Mouse (Mus musculus): Measurements from ENCODE around the gene Ift88. TPM values are rescaled to one million over a fixed set of nuclear protein-coding genes. Genes with fewer than 3 reads are reported as not detected.
A peak's percentile ranks its signal among the peaks of the same experiment; 100 is the strongest.

Ift88 gene
- polyA plus RNA-seq, 1 experiment = not detected

GRCm38 (mm10) chr14:57534346-57534745 lies 110.5 kb downstream of the Ift88 start:
- TF ChIP-seq GATA1 (IDR thresholded peaks at IDR 0.05; ENCODE audit: low read length) (no peak), TAL1 (IDR thresholded peaks at IDR 0.05; ENCODE audit: low read length) (no peak)

GRCm38 (mm10) chr14:57534961-57535360 lies 111.1 kb downstream of the Ift88 start:
- TF ChIP-seq TAL1 (IDR thresholded peaks at IDR 0.05; ENCODE audit: low read length) (no peak), GATA1 (IDR thresholded peaks at IDR 0.05; ENCODE audit: low read length) (no peak)
- no peaks in the 10 kb centered on the region for H3K9me3 ChIP-seq (ENCODE audit: control insufficient read depth, low read length)
- H3K36me3 ChIP-seq (ENCODE audit: control insufficient read depth) = no peaks in the 10 kb centered on the region
- no peak overlapping the region for H3K4me3 ChIP-seq (replicated peaks)
- H3K27me3 ChIP-seq (ENCODE audit: control insufficient read depth) = peaks cover 25% of the 10 kb centered on the region
- H3K4me1 ChIP-seq (ENCODE audit: control insufficient read depth) = no peaks in the 10 kb centered on the region

More at GRCm38 (mm10) chr14:57534346-57534745, 110.5 kb downstream of the Ift88 start:
- Histone ChIP-seq H3K27me3 (ENCODE audit: control insufficient read depth) (peaks cover 29% of the 10 kb centered on the region), H3K4me1 (ENCODE audit: control insufficient read depth) (no peaks in the 10 kb centered on the region), H3K9me3 (ENCODE audit: control insufficient read depth, low read length) (no peaks in the 10 kb centered on the region), H3K36me3 (ENCODE audit: control insufficient read depth) (no peaks in the 10 kb centered on the region), H3K4me3 (replicated peaks) (no peak overlapping the region)

GRCm38 (mm10) chr14:57535646-57536045 lies 111.8 kb downstream of the Ift88 start:
- Histone ChIP-seq H3K4me3 (replicated peaks) (no peak overlapping the region), H3K4me1 (ENCODE audit: control insufficient read depth) (no peaks in the 10 kb centered on the region), H3K27me3 (ENCODE audit: control insufficient read depth) (peaks cover 25% of the 10 kb centered on the region)

GRCm38 (mm10) chr14:57536820-57537219 lies 113.0 kb downstream of the Ift88 start:
- Histone ChIP-seq H3K9me3 (ENCODE audit: control insufficient read depth, low read length) (no peaks in the 10 kb centered on the region), H3K4me1 (ENCODE audit: control insufficient read depth) (no peaks in the 10 kb centered on the region), H3K4me3 (replicated peaks) (no peak overlapping the region), H3K36me3 (ENCODE audit: control insufficient read depth) (no peaks in the 10 kb centered on the region), H3K27me3 (ENCODE audit: control insufficient read depth) (peaks cover 26% of the 10 kb centered on the region)
- TF ChIP-seq GATA1 (IDR thresholded peaks at IDR 0.05; ENCODE audit: low read length) (no peak), TAL1 (IDR thresholded peaks at IDR 0.05; ENCODE audit: low read length) (no peak)

More at GRCm38 (mm10) chr14:57535646-57536045, 111.8 kb downstream of the Ift88 start:
- no peak for TF ChIP-seq TAL1 (IDR thresholded peaks at IDR 0.05; ENCODE audit: low read length)
- TF ChIP-seq GATA1 (IDR thresholded peaks at IDR 0.05; ENCODE audit: low read length) = no peak
- H3K36me3 ChIP-seq (ENCODE audit: control insufficient read depth) = no peaks in the 10 kb centered on the region
- no peaks in the 10 kb centered on the region for H3K9me3 ChIP-seq (ENCODE audit: control insufficient read depth, low read length)

GRCm38 (mm10) chr14:57537261-57538015 lies 113.6 kb downstream of the Ift88 start:
- Histone ChIP-seq H3K9me3 (ENCODE audit: control insufficient read depth, low read length) (no peaks in the 10 kb centered on the region), H3K4me3 (replicated peaks) (no peak overlapping the region), H3K36me3 (ENCODE audit: control insufficient read depth) (no peaks in the 10 kb centered on the region), H3K27me3 (ENCODE audit: control insufficient read depth) (peaks cover 32% of the 10 kb centered on the region), H3K4me1 (ENCODE audit: control insufficient read depth) (no peaks in the 10 kb centered on the region)
- TF ChIP-seq GATA1 (IDR thresholded peaks at IDR 0.05; ENCODE audit: low read length) (no peak), TAL1 (IDR thresholded peaks at IDR 0.05; ENCODE audit: low read length) (no peak)

- TF ChIP-seq TAL1 (IDR thresholded peaks at IDR 0.05; ENCODE audit: low read length) = no peak
- no peak for TF ChIP-seq GATA1 (IDR thresholded peaks at IDR 0.05; ENCODE audit: low read length)
- no peaks in the 10 kb centered on the region for H3K9me3 ChIP-seq (ENCODE audit: control insufficient read depth, low read length)
- H3K4me3 ChIP-seq (replicated peaks) = no peak overlapping the region
- H3K27me3 ChIP-seq (ENCODE audit: control insufficient read depth) = peaks cover 20% of the 10 kb centered on the region
- H3K4me1 ChIP-seq (ENCODE audit: control insufficient read depth) = peaks cover 3% of the 10 kb centered on the region
- no peaks in the 10 kb centered on the region for H3K36me3 ChIP-seq (ENCODE audit: control insufficient read depth)
These were observed 116.8 kb downstream of the Ift88 start for GRCm38 (mm10) chr14:57540683-57541082.

- peaks cover 18% of the 10 kb centered on the region for H3K27me3 ChIP-seq (ENCODE audit: control insufficient read depth)
- TF ChIP-seq TAL1 (IDR thresholded peaks at IDR 0.05; ENCODE audit: low read length) = no peak
- no peak for TF ChIP-seq GATA1 (IDR thresholded peaks at IDR 0.05; ENCODE audit: low read length)
- no peaks in the 10 kb centered on the region for H3K9me3 ChIP-seq (ENCODE audit: control insufficient read depth, low read length)
- H3K36me3 ChIP-seq (ENCODE audit: control insufficient read depth) = no peaks in the 10 kb centered on the region
- H3K4me1 ChIP-seq (ENCODE audit: control insufficient read depth) = peaks cover 11% of the 10 kb centered on the region
- H3K4me3 ChIP-seq (replicated peaks) = peak overlapping the region; percentile 17
These were observed 118.4 kb downstream of the Ift88 start for GRCm38 (mm10) chr14:57542231-57542630.

- no peaks in the 10 kb centered on the region for H3K9me3 ChIP-seq (ENCODE audit: control insufficient read depth, low read length)
- peaks cover 11% of the 10 kb centered on the region for H3K4me1 ChIP-seq (ENCODE audit: control insufficient read depth)
- H3K27me3 ChIP-seq (ENCODE audit: control insufficient read depth) = peaks cover 12% of the 10 kb centered on the region
- TF ChIP-seq GATA1 (IDR thresholded peaks at IDR 0.05; ENCODE audit: low read length) = no peak
- TF ChIP-seq TAL1 (IDR thresholded peaks at IDR 0.05; ENCODE audit: low read length) = no peak
- H3K4me3 ChIP-seq (replicated peaks) = no peak overlapping the region
- H3K36me3 ChIP-seq (ENCODE audit: control insufficient read depth) = no peaks in the 10 kb centered on the region; the same call in 1 of the 2 replicates
These were observed 119.7 kb downstream of the Ift88 start for GRCm38 (mm10) chr14:57543420-57544039.

GRCm38 (mm10) chr14:57545526-57545925 lies 121.7 kb downstream of the Ift88 start:
- Histone ChIP-seq H3K4me3 (replicated peaks) (no peak overlapping the region), H3K27me3 (ENCODE audit: control insufficient read depth) (peaks cover 8% of the 10 kb centered on the region), H3K9me3 (ENCODE audit: control insufficient read depth, low read length) (no peaks in the 10 kb centered on the region), H3K4me1 (ENCODE audit: control insufficient read depth) (peaks cover 11% of the 10 kb centered on the region), H3K36me3 (ENCODE audit: control insufficient read depth) (peaks cover 12% of the 10 kb centered on the region)
- no peak for TF ChIP-seq GATA1 (IDR thresholded peaks at IDR 0.05; ENCODE audit: low read length)
- TF ChIP-seq TAL1 (IDR thresholded peaks at IDR 0.05; ENCODE audit: low read length) = no peak

Measured in erythroblast, embryonic 14.5 days (primary cell).